Mouse (Mus musculus) regulatory T cell (primary cell): ENCODE measurements at regions not wholly inside any gene's neighbourhood (a gene's known extent, or its start where the extent isn't known, plus 50 kb on each side); places are given as distances from the start of the nearest gene placed in this dataset.

Experiments
- in situ Hi-C: fragments of 300-600 bp; cut with MboI, MseI; formaldehyde crosslinking; loops from one replicate; pipeline ENCODE4 v1.15.1; 2025; ENCODE audit warnings: high pct_unique_total_duplicates

GRCm38 (mm10) chr3:56302346-56303185 is 119.1 kb upstream of the Nbea start:
- in situ Hi-C loops = no loop called here

- in situ Hi-C loops = no loop called here
Observed at GRCm38 (mm10) chr3:56300769-56301168, 117.3 kb upstream of the Nbea start.

GRCm38 (mm10) chr3:56295578-56295977 is 112.1 kb upstream of the Nbea start:
- in situ Hi-C loops = no loop called here

GRCm38 (mm10) chr3:56281507-56281906 is 98.0 kb upstream of the Nbea start:
- in situ Hi-C loops = no loop called here

- in situ Hi-C loops = no loop called here
Observed at GRCm38 (mm10) chr3:56280330-56280957, 96.9 kb upstream of the Nbea start.

- in situ Hi-C loops = no loop called here
Observed at GRCm38 (mm10) chr3:56272587-56272986, 89.1 kb upstream of the Nbea start.

- in situ Hi-C loops = no loop called here
Observed at GRCm38 (mm10) chr3:56270241-56270830, 86.8 kb upstream of the Nbea start.

- in situ Hi-C loops = loop anchor here (10.0 kb wide), 1 partner anchor 577 kb away; no protein-coding TSS in a partner anchor
Observed at GRCm38 (mm10) chr3:56261800-56262561, 78.5 kb upstream of the Nbea start.

- in situ Hi-C loops = no loop called here
Observed at GRCm38 (mm10) chr3:56256271-56256670, 72.8 kb upstream of the Nbea start.

GRCm38 (mm10) chr3:56244370-56244769 is 60.9 kb upstream of the Nbea start:
- in situ Hi-C loops = loop anchor here (25.0 kb wide), 1 partner anchor 857 kb away; no protein-coding TSS in a partner anchor

GRCm38 (mm10) chr3:56238228-56238627 is 54.7 kb upstream of the Nbea start:
- in situ Hi-C loops = loop anchor here (25.0 kb wide), 1 partner anchor 851 kb away; no protein-coding TSS in a partner anchor

- in situ Hi-C loops = loop anchor here (25.0 kb wide), 1 partner anchor 849 kb away; no protein-coding TSS in a partner anchor
Observed at GRCm38 (mm10) chr3:56236163-56236562, 52.7 kb upstream of the Nbea start.
